Mouse (Mus musculus) liver, embryonic 14 days (tissue): ENCODE measurements around the gene Pla2g6. TPM values are rescaled to one million over a fixed set of nuclear protein-coding genes. Genes with fewer than 3 reads are reported as not detected.

Source experiments
- polyA plus RNA-seq: library from polyadenylated mRNA; depleted of rRNA; stranded (reverse); fragments of >200 nt; gene quantifications from 2 replicates; pipeline ENCODE4 v1.2.3, GENCODE M21; 2012; rRNA removed

Pla2g6 gene
- 8.4 and 10.3 TPM in 2 replicates for polyA plus RNA-seq

DNA sequence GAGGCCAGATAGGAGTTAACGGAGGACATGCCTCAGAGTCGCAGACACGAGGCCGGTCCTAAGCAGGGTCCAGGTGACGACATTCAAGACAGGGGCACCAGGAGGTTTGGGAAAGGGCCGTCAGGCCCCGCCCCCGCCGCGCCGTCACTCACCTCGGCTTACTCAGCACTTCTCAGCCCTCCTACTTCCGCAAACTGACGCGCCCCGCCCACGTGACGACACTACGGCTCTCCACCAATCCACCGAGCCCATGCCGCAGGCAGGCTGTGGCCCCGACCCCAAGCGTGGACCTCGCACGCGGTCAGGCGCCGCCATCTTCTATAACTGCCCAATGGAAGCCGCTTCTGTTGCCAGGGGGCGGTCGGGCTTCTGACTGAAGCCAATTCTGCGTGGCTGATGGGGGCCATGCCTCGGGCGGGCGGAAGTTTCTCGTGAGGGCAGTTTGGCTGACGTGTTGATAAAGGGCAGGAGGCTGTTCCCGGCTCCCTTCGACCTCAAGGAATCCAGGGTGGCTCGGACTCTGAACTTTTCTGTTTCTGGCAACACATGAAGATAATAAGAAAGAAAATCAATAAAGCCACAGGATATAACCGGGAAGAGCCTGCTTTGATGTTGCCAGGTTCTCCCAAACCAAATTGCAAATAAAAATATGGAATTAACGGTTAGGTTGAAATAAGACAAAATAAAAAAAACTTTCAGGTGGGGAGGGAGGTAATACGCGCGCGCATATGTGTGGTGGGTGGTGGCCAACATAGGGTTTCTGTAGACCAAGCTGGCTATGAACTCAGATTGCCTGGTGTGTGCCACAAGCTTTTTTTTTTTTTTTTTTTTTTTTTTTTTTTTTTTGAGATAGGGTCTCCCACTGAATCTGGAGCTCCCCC lies at the start of gene Pla2g6:
Gene Pla2g6 (minus strand): TSS at position 333 of the 881 bp plus-strand sequence.

DNA sequence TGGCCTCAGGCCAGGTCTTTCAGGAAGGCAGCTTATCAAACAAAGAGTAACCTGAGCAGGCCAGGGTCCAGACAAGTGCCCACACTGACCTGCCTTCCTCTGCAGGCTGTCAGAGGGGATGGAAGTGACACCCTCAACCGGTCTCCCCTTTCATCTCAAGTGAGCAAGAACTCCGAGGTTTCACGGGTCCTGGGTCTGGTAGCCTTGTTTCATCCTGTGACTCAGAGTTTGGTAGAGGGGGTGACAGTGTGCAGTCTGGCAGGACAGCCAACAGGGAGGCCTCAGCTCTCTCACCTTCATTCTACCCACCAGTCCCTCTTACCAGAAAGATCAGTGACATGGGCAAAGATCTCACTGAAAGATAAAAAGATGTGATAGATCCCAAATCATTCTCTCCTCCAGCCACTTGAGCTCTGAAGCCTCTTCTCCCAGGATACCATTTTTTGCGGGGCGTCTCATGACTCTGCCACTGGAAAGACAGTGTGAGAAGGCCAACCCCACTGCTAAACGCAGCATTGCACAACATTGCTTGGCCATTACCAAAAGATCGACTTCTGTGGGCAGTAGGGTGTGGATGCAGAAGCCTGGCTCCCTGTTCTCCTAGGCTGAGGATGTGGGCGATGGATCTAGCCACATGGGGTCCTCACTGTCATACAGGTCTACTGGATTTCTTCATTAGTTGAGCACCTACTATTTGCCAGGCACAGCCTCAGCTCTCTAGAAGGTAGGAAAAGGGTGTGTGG lies 18.0 kb upstream of the Pla2g6 start, which contains the start of gene Maff:
Gene Maff (plus strand): TSS at position 571 of the 743 bp plus-strand sequence.

GRCm38 (mm10) chr15:79285399-79285798 lies 42.8 kb downstream of the Pla2g6 start, which contains the start of gene Baiap2l2:
Gene Baiap2l2 (minus strand): TSS chr15:79285537.

GRCm38 (mm10) chr15:79254661-79255060 lies 73.5 kb downstream of the Pla2g6 start, which contains the start of gene Slc16a8:
Gene Slc16a8 (minus strand): TSS chr15:79254761.

Other genes with a start within 250 kb of the Pla2g6 start
- gene Micall1, start 219.5 kb downstream of the Pla2g6 start, polyA plus RNA-seq: 1.4 and 1.6 TPM in 2 replicates
- gene Polr2f, start 187.4 kb downstream of the Pla2g6 start, polyA plus RNA-seq: 120 and 139 TPM in 2 replicates
- 0.21 and 0.23 TPM in 2 replicates for gene 1700088E04Rik, start 187.1 kb downstream of the Pla2g6 start, polyA plus RNA-seq
- gene Sox10, start 163.2 kb downstream of the Pla2g6 start, polyA plus RNA-seq: 0.09 and 0.12 TPM in 2 replicates
- 11.5 and 12.3 TPM in 2 replicates for gene Pick1, start 99.2 kb downstream of the Pla2g6 start, polyA plus RNA-seq
- gene Gm49486, start 99.0 kb downstream of the Pla2g6 start, polyA plus RNA-seq: 0.03 TPM in 1 of 2 replicates, not detected in the other
- not detected in 2 replicates for gene Slc16a8, start 73.6 kb downstream of the Pla2g6 start, polyA plus RNA-seq
- gene Baiap2l2, start 42.9 kb downstream of the Pla2g6 start, polyA plus RNA-seq: 3.3 and 3.4 TPM in 2 replicates
- gene Maff, start 18.2 kb upstream of the Pla2g6 start, polyA plus RNA-seq: 2.3 and 2.5 TPM in 2 replicates
- gene Tmem184b, start 75.2 kb upstream of the Pla2g6 start, polyA plus RNA-seq: 6.5 and 6.6 TPM in 2 replicates
- 9.3 and 9.7 TPM in 2 replicates for gene Csnk1e, start 127.2 kb upstream of the Pla2g6 start, polyA plus RNA-seq
- gene Kcnj4, start 176.9 kb upstream of the Pla2g6 start, polyA plus RNA-seq: 0.01 TPM in 1 of 2 replicates, not detected in the other
- 2.5 and 3.4 TPM in 2 replicates for gene Kdelr3, start 188.0 kb upstream of the Pla2g6 start, polyA plus RNA-seq
- 99.7 and 119 TPM in 2 replicates for gene Ddx17, start 218.4 kb upstream of the Pla2g6 start, polyA plus RNA-seq